Mouse (Mus musculus) CH12.LX (cell line): ENCODE measurements at regions not wholly inside any gene's neighbourhood (a gene's known extent, or its start where the extent isn't known, plus 50 kb on each side); places are given as distances from the start of the nearest gene placed in this dataset.

Source experiments
- DNase-seq: peaks from one replicate; pipeline ENCODE4 v3.0.0-alpha.2; 2013; ENCODE audit errors: extremely low read depth
- H3K27ac ChIP-seq: 2 replicates; pipeline ENCODE4 v1.5.1; 2012; ENCODE audit warnings: low read depth, mild to moderate bottlenecking, control low read depth, moderate library complexity; ENCODE audit not compliant: insufficient read depth
- H3K27me3 ChIP-seq: replicated peaks from 2 replicates; pipeline ENCODE3; 2012; ENCODE audit warnings: inconsistent platforms
- H3K36me3 ChIP-seq, 2 experiments: replicated peaks in 1 of 2; 2 replicates each; pipeline versions ENCODE3 to v1.6.1; 2012; ENCODE audit warnings: inconsistent platforms in 1 of 2, low read length in 1 of 2, mild to moderate bottlenecking in 1 of 2, mixed read lengths in 1 of 2, moderate library complexity in 1 of 2; ENCODE audit not compliant: control insufficient read depth in 1 of 2, insufficient read depth in 1 of 2
- H3K4me1 ChIP-seq, 2 experiments: 2 replicates each; pipeline ENCODE4 v1.6.1; 2012; ENCODE audit warnings: inconsistent platforms in 1 of 2, moderate library complexity in 1 of 2; ENCODE audit not compliant: insufficient read depth in 2 of 2, control insufficient read depth in 1 of 2
- H3K4me2 ChIP-seq: 2 replicates; pipeline ENCODE4 v1.6.1; 2012; ENCODE audit warnings: low read depth, mild to moderate bottlenecking, control low read depth; ENCODE audit not compliant: poor library complexity, insufficient read depth, severe bottlenecking
- H3K4me3 ChIP-seq, 3 experiments: fragments of 150-350 bp in 1 of 3; sonication (generic) in 1 of 3; replicated peaks in 1 of 3; 2 replicates each; pipeline versions ENCODE3 to v1.5.1; 2011 to 2012; ENCODE audit warnings: low read depth in 2 of 3, low read length in 2 of 3, mild to moderate bottlenecking in 2 of 3, moderate library complexity in 2 of 3, control low read depth in 1 of 3, improper control_type of control experiment in 1 of 3, inconsistent platforms in 1 of 3, mixed read lengths in 1 of 3; ENCODE audit not compliant: poor library complexity in 1 of 3
- H3K79me2 ChIP-seq: replicated peaks from 2 replicates; pipeline ENCODE4 v1.6.1; 2012; ENCODE audit warnings: mild to moderate bottlenecking, moderate library complexity; ENCODE audit not compliant: control insufficient read depth, poor library complexity, insufficient read depth, severe bottlenecking; ENCODE audit errors: extremely low read depth
- H3K9ac ChIP-seq: 2 replicates; pipeline ENCODE4 v1.6.1; 2012; ENCODE audit warnings: low read depth, mild to moderate bottlenecking, control low read depth, moderate library complexity; ENCODE audit not compliant: insufficient read depth
- H3K9me3 ChIP-seq: replicated peaks from 2 replicates; pipeline ENCODE3; 2012; ENCODE audit warnings: low read length, inconsistent platforms, mixed read lengths
- BHLHE40 ChIP-seq: IDR thresholded peaks from 2 replicates; pipeline ENCODE4 v1.6.1; 2011; ENCODE audit warnings: mild to moderate bottlenecking, low read depth, low read length, improper control_type of control experiment
- CHD2 ChIP-seq: IDR thresholded peaks from 2 replicates; pipeline ENCODE4 v1.6.1; 2011; ENCODE audit warnings: low read length, improper control_type of control experiment
- CTCF ChIP-seq, 2 experiments: IDR thresholded peaks in 1 of 2; conservative IDR thresholded peaks in 1 of 2; 2 replicates each; pipeline ENCODE4 v1.5.1; 2011 to 2012; ENCODE audit warnings: low read depth in 2 of 2, low read length in 2 of 2, improper control_type of control experiment in 1 of 2, inconsistent platforms in 1 of 2, mild to moderate bottlenecking in 1 of 2, moderate library complexity in 1 of 2
- GABPA ChIP-seq: IDR thresholded peaks from 2 replicates; pipeline ENCODE4 v1.6.1; 2012; ENCODE audit warnings: low read depth, low read length, improper control_type of control experiment, inconsistent platforms; ENCODE audit not compliant: insufficient replicate concordance
- JUN ChIP-seq: IDR thresholded peaks from 2 replicates; pipeline ENCODE4 v1.6.1; 2011; ENCODE audit warnings: low read depth, mild to moderate bottlenecking, low read length, improper control_type of control experiment, moderate library complexity; ENCODE audit not compliant: insufficient read depth
- MAX ChIP-seq: IDR thresholded peaks from 2 replicates; pipeline ENCODE4 v1.6.1; 2011; ENCODE audit warnings: low read length, improper control_type of control experiment
- MAZ ChIP-seq: IDR thresholded peaks from 2 replicates; pipeline ENCODE4 v1.6.1; 2012; ENCODE audit warnings: low read depth, mild to moderate bottlenecking, inconsistent platforms, low read length, improper control_type of control experiment, moderate library complexity
- MEF2A ChIP-seq: IDR thresholded peaks from 2 replicates; pipeline ENCODE4 v1.6.1; 2014; ENCODE audit warnings: low read depth, mild to moderate bottlenecking, inconsistent platforms, low read length, improper control_type of control experiment, borderline replicate concordance
- MXI1 ChIP-seq: IDR thresholded peaks from 2 replicates; pipeline ENCODE4 v1.6.1; 2011; ENCODE audit warnings: mild to moderate bottlenecking, low read depth, low read length, improper control_type of control experiment
- MYC ChIP-seq: IDR thresholded peaks from 2 replicates; pipeline ENCODE4 v1.6.1; 2011; ENCODE audit warnings: low read depth, mild to moderate bottlenecking, improper control_type of control experiment, low read length
- NELFE ChIP-seq: IDR thresholded peaks from 2 replicates; pipeline ENCODE4 v1.6.1; 2011; ENCODE audit warnings: low read depth, low read length, improper control_type of control experiment
- POLR2A ChIP-seq: IDR thresholded peaks from 2 replicates; pipeline ENCODE4 v1.6.1; 2011; ENCODE audit warnings: low read depth, mild to moderate bottlenecking, improper control_type of control experiment, low read length
- TCF12 ChIP-seq: IDR thresholded peaks from 2 replicates; pipeline ENCODE4 v1.6.1; 2014; ENCODE audit warnings: low read depth, mild to moderate bottlenecking, inconsistent platforms, low read length, improper control_type of control experiment
- ZC3H11A ChIP-seq: IDR thresholded peaks from 2 replicates; pipeline ENCODE4 v1.6.1; 2012; ENCODE audit warnings: low read depth, mild to moderate bottlenecking, inconsistent platforms, low read length, improper control_type of control experiment
- ZKSCAN1 ChIP-seq: IDR thresholded peaks from 2 replicates; pipeline ENCODE4 v1.6.1; 2012; ENCODE audit warnings: low read depth, inconsistent platforms, low read length, improper control_type of control experiment, borderline replicate concordance
- ZMIZ1 ChIP-seq: IDR thresholded peaks from 2 replicates; pipeline ENCODE4 v1.6.1; 2012; ENCODE audit warnings: low read depth, mild to moderate bottlenecking, inconsistent platforms, low read length, improper control_type of control experiment
- ZNF384 ChIP-seq: IDR thresholded peaks from 2 replicates; pipeline ENCODE4 v1.6.1; 2012; ENCODE audit warnings: low read depth, low read length, improper control_type of control experiment, inconsistent platforms
- dilution Hi-C: fragments of 300-500 bp; cut with MboI; formaldehyde crosslinking; loops from 2 replicates; pipeline ENCODE4 v1.14.3; 2020; ENCODE audit warnings: low sequenced_read_pairs; ENCODE audit not compliant: extremely low pct_unique_long_range_greater_than_20kb, extremely low pct_ligation_motif_present
- in situ Hi-C: fragments of 300-500 bp; cut with MboI; formaldehyde crosslinking; loops from 3 replicates; pipeline ENCODE4 v1.14.3; 2019; ENCODE audit warnings: low sequenced_read_pairs, low pct_ligation_motif_present, low pct_unique_long_range_greater_than_20kb, mixed read lengths

DNA sequence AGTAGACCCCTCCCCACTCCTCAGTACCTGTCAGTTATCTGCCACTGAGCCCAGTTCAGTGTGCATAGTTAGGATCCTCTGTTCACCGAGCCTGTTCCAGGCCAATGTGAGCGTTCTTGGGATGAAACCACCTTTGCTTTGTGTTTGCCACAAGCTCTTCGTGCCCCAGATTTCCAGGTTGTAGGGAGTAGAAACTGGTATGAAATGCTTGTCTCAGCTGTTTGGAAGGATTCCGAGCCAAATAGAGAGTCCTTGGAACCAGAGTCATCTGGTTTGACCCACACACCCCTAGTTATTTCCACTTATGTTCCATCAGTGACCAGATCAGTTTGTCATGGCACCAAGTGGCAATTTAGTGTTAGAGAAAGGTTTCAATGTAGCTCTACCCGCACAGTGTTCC is 171.2 kb upstream of the Kit start:
- dilution Hi-C loops: no loop called here
- no peak overlapping the region for H3K27ac ChIP-seq
- TF ChIP-seq NELFE (no peak), ZC3H11A (no peak), JUN (no peak), MYC (no peak)

DNA sequence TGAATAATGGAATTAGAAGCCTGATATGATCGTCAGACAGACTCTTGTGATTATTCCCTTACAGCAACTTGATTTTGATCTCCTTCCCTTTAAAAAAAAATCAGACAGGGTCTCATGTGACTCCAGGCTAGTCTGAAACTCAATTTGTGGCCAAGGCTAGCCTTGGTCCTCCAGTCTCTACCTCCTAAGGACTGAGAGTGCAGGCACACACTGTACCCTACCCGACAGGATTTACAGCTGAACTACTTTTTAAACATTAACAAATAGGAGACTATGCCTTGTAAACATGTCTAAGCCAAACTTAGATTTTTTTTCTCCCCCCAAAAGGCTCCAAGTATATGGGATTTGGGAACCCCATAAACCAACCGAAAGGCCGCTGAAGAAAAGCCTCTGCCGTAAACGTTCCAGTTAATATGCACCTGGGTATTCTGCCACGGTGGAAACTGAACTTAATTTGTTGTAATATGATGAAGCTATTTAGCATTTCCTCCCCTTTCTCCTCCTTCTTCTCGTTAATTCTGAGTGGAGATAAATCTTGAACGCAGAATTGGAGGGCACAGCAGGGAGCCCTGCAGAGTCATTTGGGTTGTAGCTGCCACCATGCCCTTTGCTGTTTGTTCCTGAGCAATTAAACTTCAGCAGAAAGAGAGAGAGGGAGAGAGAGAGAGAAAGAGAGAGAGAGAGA is 170.0 kb upstream of the Kit start:
- H3K36me3 ChIP-seq: no peaks in the 10 kb centered on the region
- TF ChIP-seq BHLHE40 (no peak), MAX (no peak), POLR2A (no peak), TCF12 (no peak), MXI1 (no peak), ZNF384 (no peak), CHD2 (no peak), GABPA (no peak), MAZ (no peak), ZKSCAN1 (no peak), MEF2A (no peak), ZMIZ1 (no peak), CTCF (conservative IDR thresholded peaks at IDR 0.05 in 1 of 2, IDR thresholded peaks at IDR 0.05 in 1 of 2; ENCODE audit: low read depth in 2 of 2, low read length in 2 of 2) (no peak), JUN (no peak)
- no peaks in the 10 kb centered on the region for H3K27me3 ChIP-seq
- no peak overlapping the region for H3K9ac ChIP-seq
- dilution Hi-C loops: no loop called here
- no peaks in the 10 kb centered on the region for H3K9me3 ChIP-seq
- in situ Hi-C loops: no loop called here
- H3K4me1 ChIP-seq: no peaks in the 10 kb centered on the region
- DNase-seq: no peak
- H3K27ac ChIP-seq: no peak overlapping the region
- H3K79me2 ChIP-seq: no peaks in the 10 kb centered on the region
- H3K4me2 ChIP-seq: no peak overlapping the region
- no peak overlapping the region for H3K4me3 ChIP-seq

More for the DNA sequence above, 171.2 kb upstream of the Kit start:
- no peaks in the 10 kb centered on the region for H3K27me3 ChIP-seq
- no peak overlapping the region for H3K4me2 ChIP-seq
- no peak overlapping the region for H3K4me3 ChIP-seq
- no peaks in the 10 kb centered on the region for H3K4me1 ChIP-seq
- no peaks in the 10 kb centered on the region for H3K36me3 ChIP-seq
- no peaks in the 10 kb centered on the region for H3K79me2 ChIP-seq
- in situ Hi-C loops: no loop called here
- no peak for DNase-seq
- H3K9me3 ChIP-seq: no peaks in the 10 kb centered on the region
- H3K9ac ChIP-seq: no peak overlapping the region
